Mouse (Mus musculus) gastrocnemius, postnatal 10 days (tissue): Measurements from ENCODE around the gene Cnot1. TPM values are rescaled to one million over a fixed set of nuclear protein-coding genes. Genes with fewer than 3 reads are reported as not detected.
A peak's percentile ranks its signal among the peaks of the same experiment; 100 is the strongest.

Source experiments
- DNase-seq: peaks from one replicate; pipeline ENCODE4 v3.0.0; 2021; ENCODE audit warnings: mixed read lengths
- total RNA-seq, 2 experiments: library from RNA; stranded (reverse); gene quantifications; 2 replicates each; pipeline ENCODE4 v1.2.3; 2021

The Cnot1 gene
- total RNA-seq, 2 experiments from 2014 or later, result 70.8 to 94.6 TPM

DNA sequence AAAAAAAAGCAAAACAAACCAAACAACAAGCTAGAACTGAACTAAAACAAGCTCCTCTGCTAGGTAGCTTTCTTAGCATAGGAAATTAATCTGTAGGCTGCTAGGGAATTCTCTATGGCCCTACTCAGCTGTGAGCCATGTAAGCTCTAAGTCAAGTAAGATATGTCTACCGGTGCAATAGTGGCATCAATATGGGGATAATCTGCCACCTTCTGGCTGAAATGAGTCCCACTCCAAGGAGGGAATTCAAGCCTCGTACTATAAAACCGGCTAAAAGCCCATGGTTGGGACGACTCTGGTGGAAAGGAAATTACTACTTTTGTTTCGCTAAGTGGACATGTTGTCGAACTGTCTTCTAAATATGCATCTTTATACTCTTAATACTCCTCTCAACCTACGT lies 68.7 kb downstream of the Cnot1 start:
- DNase-seq, result no peak

DNA sequence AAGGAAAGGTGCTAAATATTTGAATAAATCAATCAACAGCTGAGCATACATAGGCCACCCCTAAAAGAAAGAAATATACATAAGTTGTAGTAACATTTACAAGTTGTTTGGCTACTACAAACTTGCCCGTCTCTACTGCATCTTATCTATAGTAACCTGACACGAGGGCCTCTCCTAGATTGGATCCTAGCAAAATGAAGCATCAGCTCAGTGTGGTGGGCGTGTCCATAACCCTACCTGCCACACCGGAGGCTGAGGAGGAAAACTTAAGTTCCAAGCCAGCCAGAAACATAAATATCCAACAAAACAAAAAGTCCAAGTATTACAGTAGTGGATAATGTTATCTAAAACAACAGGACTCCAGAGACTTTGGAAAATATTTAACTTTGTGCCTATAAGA lies 79.6 kb downstream of the Cnot1 start:
- no peak for DNase-seq

DNA sequence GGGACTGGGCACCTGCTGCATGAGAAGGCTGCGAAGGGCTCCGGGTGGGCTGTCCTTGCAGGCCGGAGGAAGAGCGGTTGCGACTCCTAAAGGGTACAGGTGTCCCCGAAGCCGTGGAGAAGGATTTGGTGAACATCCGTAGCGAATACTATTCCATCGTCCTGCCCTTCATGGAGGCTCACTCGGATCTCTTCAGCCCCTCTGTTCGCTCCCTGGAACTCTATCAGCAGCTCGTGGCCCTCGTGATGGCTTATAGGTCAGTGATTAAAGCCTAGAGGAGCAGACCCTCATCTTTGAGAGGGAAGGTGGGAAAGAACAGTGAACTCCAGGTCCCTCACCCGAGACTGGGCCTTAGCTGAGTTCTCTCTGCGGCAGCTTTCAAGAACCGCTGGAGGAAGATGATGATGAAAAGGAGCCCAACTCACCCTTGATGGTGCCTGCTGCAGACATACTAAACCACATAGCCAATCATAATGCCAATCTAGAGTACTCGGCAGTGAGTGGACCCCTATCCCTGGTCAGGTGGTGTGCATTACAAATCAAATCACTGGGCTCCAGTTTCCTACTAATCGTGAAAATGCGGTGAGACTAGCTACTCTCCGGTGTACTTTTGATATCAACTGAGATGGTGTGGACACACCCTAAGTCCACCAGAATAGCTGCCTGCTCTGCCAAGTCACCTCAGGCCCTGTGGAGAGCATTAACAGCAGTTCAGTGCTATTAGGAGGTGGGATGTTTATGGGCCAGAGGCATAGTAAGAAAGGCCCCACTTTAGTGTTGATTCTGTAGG lies 90.5 kb downstream of the Cnot1 start:
- DNase-seq, result no peak

DNA sequence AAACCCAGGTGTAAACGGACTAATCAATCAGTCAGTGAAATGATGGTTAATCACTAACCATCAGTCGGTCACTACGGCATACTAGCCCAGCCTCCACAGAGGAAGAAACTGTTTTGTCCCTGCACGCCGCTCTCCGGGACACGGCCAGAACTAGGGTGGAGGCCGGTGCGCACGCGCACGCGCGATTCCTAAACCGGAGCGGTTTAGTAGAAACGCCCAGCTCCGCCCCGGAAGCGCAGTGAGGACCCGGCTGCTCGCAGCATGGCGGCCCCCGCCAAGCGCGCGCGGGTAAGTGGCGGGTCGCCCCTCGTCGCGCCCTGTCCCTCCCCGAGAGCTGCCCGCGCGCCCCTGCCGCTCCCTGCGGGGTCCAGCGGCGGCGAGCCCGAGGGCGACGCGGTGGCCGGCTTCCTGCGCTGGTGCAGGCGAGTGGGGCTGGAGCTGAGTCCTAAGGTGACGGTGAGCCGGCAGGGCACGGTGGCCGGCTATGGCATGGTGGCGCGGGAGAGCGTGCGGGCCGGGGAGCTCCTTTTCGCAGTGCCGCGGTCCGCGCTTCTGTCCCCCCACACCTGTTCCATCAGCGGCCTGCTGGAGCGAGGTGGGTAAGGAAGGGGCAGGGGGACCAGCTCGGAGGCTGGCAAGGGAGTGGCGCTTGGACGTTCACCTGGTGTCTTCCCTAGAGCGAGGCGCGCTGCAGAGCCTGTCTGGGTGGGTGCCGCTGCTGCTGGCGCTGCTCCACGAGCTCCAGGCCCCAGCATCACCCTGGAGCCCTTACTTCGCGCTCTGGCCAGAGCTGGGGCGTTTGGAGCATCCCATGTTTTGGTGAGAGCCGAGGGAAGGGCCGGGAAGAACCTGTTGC lies 91.4 kb downstream of the Cnot1 start, which contains the start of gene Setd6:
Setd6 (plus strand) TSS at position 206 of the 856 bp plus-strand sequence.
- peak; percentile 83 for DNase-seq

DNA sequence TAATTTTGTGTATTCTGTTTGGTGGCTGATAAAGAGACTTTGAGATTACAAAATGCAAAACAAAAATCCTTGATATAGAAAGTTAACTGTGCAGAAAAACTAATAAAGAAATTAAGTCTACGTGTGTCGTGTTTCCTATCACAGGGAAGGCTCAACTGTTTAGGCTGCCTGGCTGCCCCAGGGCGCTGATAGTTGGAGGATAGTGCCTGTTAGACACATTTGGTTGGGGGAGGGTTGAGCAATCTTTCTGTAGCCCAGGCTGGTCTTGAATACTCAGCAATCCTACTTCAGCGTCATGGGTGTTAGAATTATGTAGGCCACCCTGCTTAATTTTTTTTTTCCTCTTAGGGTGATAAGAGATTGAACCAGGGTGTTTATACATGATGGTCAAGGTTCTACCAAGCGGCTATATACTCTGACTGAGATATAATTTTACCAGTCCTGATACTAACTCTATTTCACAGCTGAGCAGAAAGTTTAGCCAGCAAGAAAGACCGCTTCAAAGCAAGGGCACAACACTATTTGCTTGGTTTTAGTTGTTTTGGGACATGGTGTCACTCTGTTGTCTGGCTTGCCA lies 92.3 kb downstream of the Cnot1 start:
- no peak for DNase-seq

DNA sequence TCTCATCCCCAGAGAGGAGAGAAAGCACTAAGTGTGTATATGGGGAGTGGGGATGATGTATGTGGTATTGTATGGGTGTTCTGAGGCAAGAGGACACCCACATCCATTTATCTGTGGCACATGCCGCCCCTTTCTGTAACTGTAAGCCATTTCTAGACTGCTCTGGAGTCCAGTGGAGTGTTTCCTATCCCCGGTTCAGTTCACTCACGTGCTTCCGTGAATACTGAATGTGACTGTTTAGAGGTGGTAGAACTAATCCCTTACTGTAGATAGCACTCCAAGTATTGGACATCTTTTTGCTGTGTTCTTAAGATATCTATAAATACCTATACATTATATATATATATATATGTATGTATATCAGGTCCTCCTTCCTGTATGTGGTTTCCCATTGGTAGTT lies 92.9 kb downstream of the Cnot1 start:
- no peak for DNase-seq

DNA sequence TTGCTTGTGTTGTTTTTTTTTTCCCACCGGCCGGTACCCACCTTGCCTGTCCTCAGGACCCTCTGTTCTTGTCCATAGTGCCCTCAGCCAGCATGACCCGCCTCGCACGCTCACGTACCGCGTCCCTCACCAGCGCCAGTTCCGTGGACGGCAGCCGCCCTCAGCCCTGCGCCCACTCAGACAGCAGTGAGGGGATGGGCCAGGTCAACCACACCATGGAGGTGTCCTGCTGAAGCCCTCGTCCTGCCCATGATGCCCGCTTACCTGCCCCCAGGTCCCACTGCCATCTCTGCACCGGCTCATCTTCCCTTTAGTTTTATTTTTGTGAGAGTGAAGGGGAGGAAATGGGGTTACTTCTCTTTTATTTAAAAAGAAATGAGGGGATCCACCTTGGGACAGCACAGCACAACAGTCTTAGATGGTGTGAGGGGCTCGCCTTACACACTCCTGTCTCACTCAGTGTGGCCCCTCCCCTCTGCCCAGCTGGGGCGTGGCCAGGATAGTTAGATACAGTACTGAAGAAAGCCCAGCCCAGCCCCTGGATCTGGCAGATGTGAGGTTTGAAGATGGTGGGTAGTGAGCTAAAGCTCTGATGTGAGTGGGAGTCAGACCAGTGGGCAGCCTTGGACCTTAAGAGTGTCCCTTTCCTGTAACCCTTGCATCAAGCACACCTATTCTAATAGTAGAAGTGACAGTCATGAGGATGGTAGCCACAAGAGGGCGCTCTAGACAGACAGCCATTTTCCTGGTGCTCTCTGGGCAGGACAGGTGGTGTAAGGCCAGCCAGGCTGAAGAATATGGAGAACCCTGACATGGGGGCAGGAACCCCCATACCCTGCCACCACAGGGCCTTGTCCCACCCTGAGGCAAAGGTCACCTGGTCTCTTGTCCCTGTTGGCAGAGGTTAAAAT lies 93.9 kb downstream of the Cnot1 start:
- peak; percentile 68 for DNase-seq

DNA sequence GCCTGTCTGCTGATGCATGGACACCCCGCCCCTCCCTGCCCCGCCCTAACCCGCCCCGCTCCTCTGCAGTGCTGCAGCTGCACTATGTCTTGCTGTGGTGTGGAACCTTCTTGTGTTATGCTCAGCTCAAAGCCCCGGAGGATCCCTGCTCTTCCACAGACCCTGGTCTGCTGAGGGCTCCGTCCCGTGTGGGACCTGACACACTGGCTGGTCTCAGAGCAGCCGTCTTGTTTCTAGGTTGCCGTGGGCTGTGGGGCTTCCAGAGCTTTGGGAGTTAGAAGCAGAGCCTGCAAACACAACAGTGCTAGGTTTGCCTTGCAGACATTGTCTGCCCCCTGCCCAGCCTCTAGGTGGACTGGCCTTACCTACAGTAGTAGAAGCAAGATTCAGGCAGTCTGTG lies 94.9 kb downstream of the Cnot1 start:
- DNase-seq, result no peak

DNA sequence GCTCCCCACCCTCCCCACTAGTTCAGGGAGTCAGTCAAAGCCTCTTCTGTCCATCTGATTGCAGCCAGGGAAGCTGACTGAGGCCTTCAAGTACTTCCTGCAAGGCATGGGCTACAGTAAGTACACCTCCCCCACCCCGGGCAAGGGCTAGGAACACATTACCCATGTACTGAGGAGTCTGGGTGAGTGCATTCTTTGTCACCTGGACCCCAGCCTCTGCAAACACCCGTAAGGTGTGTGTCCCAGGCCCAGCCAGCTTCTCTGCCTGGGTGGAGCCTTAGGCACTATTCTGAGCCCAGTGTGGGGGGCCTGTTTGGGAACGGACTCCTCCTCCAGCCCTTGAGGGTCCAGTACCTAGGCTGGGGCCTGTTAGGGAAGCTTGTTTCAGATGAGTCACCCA lies 96.2 kb downstream of the Cnot1 start:
- DNase-seq, result no peak

DNA sequence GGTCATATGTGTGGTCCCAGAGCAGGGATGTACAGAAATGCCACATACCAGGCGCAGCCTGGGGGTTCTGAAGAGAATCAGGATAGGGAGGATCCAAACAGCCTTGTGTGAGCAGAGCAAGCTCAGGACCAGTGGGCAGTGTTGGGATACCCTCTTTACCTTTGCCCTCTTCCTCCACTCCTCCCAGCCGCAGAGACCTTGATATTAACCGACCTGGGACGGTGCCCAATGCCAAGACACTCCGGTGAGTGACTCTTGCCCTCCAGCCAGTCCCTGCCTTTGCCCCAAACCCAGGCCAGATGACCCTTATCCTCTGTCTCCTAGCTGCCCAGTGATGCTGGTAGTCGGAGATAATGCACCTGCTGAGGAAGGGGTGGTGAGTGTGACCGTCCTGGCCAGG lies 97.7 kb downstream of the Cnot1 start:
- DNase-seq, result no peak

DNA sequence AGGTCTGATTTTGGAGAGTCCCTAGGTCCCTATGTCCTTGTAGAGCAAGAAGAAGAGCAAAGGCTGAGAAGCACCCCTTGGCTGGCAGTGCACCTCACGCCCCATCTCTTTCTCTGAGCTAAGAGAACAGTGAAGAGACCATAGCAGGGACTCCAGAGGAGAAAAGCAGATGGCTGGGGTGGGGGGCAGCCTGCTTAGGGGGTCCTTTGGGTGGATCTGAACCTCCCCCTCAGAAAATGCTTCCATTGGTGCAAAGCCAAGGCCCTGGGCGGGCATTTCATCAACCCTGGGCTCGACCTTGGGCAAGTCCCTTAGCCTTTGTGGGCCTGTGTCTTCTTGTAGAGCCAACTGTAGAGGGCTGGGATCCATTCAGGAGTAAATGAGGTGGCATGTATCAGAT lies 102.7 kb downstream of the Cnot1 start:
- no peak for DNase-seq

DNA sequence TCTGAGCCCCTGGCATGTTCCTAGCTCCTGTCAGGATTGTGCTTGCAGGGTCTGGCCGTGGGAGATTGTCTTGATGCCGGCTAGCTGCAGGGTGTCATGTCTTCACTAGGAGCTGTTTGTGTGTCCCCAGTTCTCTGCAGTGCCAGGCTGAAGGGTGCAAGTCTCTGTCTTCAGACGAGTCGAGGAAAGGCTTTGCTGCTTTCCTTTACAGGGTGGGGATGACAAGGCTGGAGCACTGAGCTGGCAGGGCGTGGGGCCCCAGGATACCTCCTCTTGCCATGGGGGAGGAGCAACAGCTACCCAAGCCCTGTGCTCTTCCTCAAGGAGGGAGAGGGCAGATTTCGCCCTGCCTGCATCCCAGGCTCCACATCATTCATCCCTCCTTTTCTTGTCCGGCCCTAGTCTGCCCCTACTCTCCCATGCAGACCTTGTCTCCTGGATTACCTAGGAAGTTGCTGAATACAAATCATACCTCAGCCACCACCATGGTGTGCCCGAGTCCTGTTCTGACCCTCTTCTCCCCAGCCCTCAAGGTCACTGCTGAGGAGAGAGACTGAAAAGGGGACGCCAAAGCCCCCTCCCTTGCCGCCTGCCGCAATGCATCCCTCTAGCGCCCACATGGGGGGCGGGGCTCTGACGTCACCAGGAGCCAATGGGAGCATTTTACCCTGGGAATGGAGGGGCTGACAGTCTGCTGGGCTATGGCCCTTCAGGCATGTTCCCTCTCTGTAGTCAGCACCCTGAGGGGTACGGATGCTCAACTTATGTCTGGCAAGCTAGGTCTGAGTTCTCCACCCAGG lies 103.6 kb downstream of the Cnot1 start:
- DNase-seq, result peak; percentile 42

DNA sequence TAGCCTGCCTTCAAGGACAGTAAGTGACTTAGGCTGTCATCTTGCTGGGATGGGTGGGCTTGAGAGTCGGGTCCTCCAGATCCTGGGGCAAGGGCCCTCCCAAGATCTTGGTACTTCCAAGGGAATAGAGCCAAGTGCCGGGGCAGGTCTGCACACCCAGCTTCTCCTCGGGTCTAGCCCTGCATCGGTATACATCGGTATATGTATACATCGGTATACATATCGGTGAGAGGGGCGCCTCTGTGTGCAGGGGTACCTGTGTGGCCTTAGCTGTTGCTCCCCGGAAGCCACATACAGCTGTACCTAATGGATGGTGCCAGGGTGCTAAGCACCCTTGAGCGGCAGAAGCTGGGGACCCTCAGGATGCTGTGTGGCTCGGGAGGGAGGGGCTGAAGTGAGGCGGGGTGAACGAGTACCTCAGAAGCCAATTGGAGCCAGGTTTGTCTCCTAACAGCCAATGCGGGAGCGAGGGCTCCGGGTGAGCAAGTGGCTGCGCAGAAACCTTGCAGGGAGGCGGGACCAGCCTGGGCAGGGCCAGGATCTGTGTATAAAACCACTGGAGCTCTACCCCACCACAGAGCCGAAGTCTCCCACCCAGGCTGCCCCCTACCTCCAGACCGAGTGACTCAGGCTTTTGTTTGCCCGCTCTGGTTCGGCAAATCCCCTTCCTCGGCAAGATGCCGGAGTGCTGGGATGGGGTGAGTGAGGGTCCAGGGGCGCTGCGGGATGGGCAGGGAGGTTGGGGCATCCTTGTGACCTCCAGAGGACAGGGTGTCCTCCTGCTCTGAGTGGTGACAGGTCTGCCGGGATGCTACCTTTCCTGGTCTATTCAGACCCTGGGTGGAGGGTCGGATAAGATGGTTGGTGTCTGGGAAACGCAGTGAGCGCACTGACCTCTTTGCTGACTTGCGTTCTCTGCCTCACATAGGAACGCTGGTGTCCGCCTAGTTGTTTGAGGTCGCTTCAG lies 104.5 kb downstream of the Cnot1 start:
- peak; percentile 76 for DNase-seq

DNA sequence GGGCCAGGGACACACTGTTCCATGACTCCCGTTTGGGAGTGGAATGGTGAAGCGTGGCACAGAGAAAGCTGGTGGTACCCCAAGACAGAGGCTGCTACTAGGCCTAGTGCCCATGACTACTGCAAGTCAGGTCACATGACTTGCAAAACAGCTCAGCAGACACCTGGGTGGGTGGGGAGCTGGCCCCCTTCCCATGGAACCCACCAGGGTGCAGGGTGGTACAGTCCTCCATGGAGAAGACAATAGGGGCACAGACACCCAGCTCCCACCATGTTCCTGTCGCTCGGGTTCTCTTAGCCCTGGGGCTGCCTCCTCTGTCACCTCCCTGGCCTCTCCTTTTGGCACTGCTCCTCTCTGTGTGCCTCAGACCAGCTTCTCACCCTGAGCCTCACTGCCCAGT lies 105.5 kb downstream of the Cnot1 start:
- no peak for DNase-seq

DNA sequence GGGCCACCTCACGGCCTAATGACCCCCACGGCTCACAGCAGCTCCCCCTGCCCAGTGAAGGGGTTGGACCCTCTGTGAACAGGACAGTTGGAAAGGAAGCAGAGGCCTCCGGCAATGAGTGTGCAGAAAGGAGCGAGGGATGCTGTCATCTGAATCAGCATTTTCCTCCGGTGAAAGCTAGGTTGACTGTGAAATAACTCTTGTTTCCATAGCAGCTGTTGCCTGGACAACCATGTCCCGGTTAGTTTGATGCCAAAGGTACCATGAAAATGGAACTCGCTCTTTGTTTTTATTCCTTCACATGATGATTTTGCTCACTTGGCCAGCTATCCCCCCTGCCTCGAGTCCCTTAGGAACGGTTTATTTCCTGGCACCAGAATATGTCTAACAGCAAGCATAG lies 107.0 kb downstream of the Cnot1 start:
- DNase-seq, result no peak

DNA sequence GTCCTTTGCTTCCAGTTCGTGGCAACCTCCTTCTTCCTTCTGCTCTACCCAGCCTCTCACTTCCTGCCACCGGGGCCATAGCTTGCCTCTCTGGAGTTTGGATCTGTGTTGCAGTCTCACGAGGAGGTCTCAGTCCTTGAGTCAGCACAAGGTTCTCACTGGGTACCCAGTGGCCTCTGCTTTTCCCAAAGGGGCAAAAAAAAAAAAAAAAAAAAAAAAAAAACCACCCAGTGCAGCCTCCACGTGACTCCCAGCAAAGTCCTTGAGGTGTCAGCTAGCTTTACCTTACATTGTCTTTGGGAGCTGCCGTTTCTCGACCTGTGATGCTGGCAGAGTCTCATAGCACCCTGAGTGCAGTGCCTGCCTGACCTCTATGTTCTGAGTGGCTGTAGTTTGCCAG lies 109.1 kb downstream of the Cnot1 start:
- no peak for DNase-seq

DNA sequence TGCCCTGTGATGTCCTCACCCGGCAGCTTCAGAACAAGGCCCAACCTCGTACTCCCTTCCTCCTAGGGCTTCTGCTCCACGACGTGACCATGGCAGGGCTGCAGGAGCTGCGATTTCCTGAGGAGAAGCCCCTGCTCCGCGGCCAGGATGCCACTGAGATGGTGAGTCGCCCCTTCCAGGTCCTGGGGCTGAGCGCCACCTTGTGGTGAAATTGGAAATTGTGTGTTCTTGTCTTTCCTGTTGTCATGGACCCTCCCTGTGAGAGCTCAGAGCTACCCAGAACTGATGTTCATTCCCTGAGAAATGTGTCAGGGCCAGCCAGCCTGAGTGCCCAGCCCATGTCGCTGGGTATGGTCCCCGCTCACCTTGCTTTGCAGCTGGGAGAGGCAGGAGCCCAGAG lies 110.1 kb downstream of the Cnot1 start:
- DNase-seq, result peak; percentile 87

DNA sequence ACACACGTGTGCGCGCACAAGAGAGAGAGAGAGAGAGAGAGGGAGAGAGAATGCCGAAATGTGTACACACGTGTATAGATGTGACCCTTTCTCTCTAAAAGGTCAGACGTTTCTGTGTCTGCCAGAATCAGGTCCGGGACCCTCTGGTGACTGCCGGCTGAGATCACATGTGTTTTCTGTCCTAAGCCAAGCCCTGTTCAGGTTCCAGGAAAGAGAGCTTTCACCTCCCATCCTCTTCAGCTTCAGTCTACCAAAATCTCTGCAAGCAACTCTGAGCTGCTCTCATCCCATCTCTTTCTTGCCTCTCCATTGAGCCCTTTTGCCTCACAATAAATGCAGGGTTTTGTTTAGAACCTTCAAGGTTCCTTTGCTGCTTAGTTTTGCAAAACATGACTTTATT lies 110.6 kb downstream of the Cnot1 start:
- no peak for DNase-seq

DNA sequence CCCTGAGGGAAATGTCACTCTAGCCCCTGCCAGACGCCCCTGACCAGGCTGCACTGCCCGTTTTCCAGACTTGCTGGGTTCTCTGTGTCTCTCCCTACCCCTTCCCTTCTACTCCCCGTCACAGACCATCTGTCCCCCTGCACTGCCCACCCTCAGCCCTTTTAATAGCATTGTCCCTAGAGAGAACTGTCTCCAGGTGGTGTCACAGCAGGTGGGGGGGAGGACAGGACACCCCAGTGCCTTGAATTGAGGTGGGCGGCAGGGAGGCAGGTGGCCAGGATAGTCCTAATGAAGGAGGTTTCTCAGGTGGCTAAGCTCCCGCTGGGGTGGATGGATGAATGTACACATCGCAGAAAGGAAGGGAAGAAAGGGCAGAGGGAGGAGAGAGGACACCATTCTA lies 112.6 kb downstream of the Cnot1 start:
- DNase-seq, result no peak

DNA sequence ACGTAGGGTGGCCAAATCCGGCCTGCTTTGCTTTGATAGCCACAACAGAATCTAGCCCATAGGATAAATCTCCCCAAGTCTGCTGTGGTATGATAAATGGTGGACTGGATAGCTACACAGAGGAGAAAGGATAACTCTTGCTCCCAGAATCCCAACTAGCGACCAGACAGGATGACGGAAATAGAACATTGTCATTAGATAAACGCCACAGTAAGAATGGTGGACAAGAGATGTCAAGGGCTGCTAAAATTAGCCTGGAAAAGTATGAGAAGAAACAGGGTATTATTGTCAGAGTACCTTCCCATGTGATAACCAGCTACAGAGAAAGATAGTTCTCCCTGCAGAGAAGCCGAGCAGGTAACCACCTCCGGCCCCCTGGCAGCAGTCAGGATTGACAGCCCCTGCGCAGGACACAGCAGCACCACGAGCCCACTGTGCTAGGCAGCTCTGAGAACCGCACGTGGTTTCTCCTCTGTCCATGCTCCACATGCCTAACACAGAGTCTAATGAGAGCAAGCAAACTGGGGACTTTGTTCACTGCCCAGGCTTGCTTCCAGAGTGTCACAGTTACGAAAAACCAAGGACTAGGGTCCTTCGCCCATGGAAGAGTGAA lies 116.2 kb downstream of the Cnot1 start:
- DNase-seq, result no peak
